Mouse (Mus musculus) heart, embryonic 11.5 days (tissue): ENCODE data around the gene Gm17324. TPM values are rescaled to one million over a fixed set of nuclear protein-coding genes. Genes with fewer than 3 reads are reported as not detected.

Source experiments
- ATAC-seq: fragments of 200-750 bp; cut with Nextera tagmentation; replicated peaks from 2 replicates; pipeline ENCODE4 v1.8.0; 2017; ENCODE audit warnings: moderate library complexity; ENCODE audit not compliant: insufficient number of reproducible peaks, low FRiP score, low TSS enrichment
- H3K27ac ChIP-seq: fragments of 300-500 bp; sonication (generic); 2 replicates; pipeline ENCODE4 v1.5.1; 2014; ENCODE audit warnings: mild to moderate bottlenecking, low read depth, low read length
- H3K27me3 ChIP-seq: fragments of 300-500 bp; sonication (generic); 2 replicates; pipeline ENCODE4 v1.6.1; 2014; ENCODE audit warnings: mild to moderate bottlenecking, low read length, mixed read lengths; ENCODE audit not compliant: control insufficient read depth, insufficient read depth
- H3K36me3 ChIP-seq: fragments of 300-500 bp; sonication (generic); 2 replicates; pipeline ENCODE4 v1.6.1; 2014; ENCODE audit warnings: mild to moderate bottlenecking, low read length, moderate library complexity, mixed read lengths; ENCODE audit not compliant: control insufficient read depth, insufficient read depth
- H3K4me1 ChIP-seq: fragments of 300-500 bp; sonication (generic); 2 replicates; pipeline ENCODE4 v1.6.1; 2014; ENCODE audit warnings: low read length; ENCODE audit not compliant: control insufficient read depth, insufficient read depth
- H3K4me2 ChIP-seq: fragments of 300-500 bp; sonication (generic); 2 replicates; pipeline ENCODE4 v1.6.1; 2014; ENCODE audit warnings: mild to moderate bottlenecking, moderate library complexity
- H3K4me3 ChIP-seq: fragments of 300-500 bp; sonication (generic); 2 replicates; pipeline ENCODE4 v1.5.1; 2014; ENCODE audit warnings: low read depth, low read length
- H3K9ac ChIP-seq: fragments of 300-500 bp; sonication (generic); 2 replicates; pipeline ENCODE4 v1.6.1; 2014; ENCODE audit warnings: mild to moderate bottlenecking, low read depth, low read length, moderate library complexity
- H3K9me3 ChIP-seq: fragments of 300-500 bp; sonication (generic); replicated peaks from 2 replicates; pipeline ENCODE4 v1.6.1; 2016; ENCODE audit warnings: low read length; ENCODE audit not compliant: control insufficient read depth
- WGBS: fragments of 180-500 bp; shearing (Covaris S2); extraction: QIAGEN DNeasy Blood & Tissue Kit; methylation state at CpG from one replicate; pipeline ENCODE4 v1.1.7; 2014; ENCODE audit not compliant: insufficient replicate concordance; 5-methylcytosine and 5-hydroxymethylcytosine counted together
- microRNA-seq: library from miRNA; unstranded; fragments of <30 nt; microRNA quantifications from one replicate; pipeline ENCODE4, GENCODE M21; 2016; ENCODE audit warnings: borderline number of aligned reads
- polyA plus RNA-seq: library from polyadenylated mRNA; unstranded; fragments of >200 nt; fragmentation: Nextera tagmentation; extraction: Ambion mirVana; gene quantifications from 2 replicates; pipeline ENCODE4 v1.2.1, GENCODE M21; 2014

Gene Gm17324
- polyA plus RNA-seq, 1 experiment from 2014 or later = 0.46 TPM

DNA sequence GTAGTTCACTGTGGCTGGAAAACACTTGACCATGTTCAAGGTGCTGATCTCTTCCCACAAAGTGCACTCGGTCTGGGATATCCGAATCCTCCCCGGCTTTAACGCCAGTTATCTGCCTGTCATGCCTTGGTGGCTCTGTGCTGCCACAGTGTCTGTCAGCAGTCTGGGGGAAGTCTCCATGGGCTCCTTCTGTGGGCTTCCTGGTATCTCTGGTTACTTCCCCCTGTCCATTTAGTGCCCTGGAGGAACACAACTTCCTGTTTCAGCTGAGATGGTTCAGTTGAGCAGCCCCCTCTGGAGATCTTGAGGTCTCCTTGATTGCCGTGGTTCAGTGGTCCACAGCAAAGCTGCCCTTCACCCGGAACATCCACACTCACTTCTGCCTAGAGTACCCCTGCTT, 20.4 kb downstream of the Gm17324 start:
- Histone ChIP-seq H3K9me3 (no peaks in the 10 kb centered on the region), H3K4me1 (peaks cover 6% of the 10 kb centered on the region; the same call in 1 of the 2 replicates), H3K36me3 (no peaks in the 10 kb centered on the region), H3K27me3 (no peaks in the 10 kb centered on the region; the same call in 1 of the 2 replicates), H3K9ac (no peak overlapping the region), H3K4me2 (no peak overlapping the region), H3K27ac (no peak overlapping the region), H3K4me3 (no peak overlapping the region)
- ATAC-seq = no peak
- 56% methylated on average over 6 of the region's 6 CpGs for WGBS

GRCm38 (mm10) chr9:78427362-78427781, 21.2 kb downstream of the Gm17324 start:
- Histone ChIP-seq H3K9me3 (no peaks in the 10 kb centered on the region), H3K36me3 (no peaks in the 10 kb centered on the region), H3K4me3 (peak overlapping the region; percentile 41), H3K27me3 (no peaks in the 10 kb centered on the region; the same call in 1 of the 2 replicates), H3K9ac (peak overlapping the region; percentile 53), H3K4me2 (peak overlapping the region; percentile 75), H3K27ac (no peak overlapping the region), H3K4me1 (peaks cover 6% of the 10 kb centered on the region; the same call in 1 of the 2 replicates)
- no peak for ATAC-seq
- 5% methylated on average over 26 of the region's 27 CpGs for WGBS

- WGBS = 93% methylated on average over 7 of the region's 7 CpGs
- ATAC-seq = no peak
These were observed 47.0 kb downstream of the Gm17324 start for GRCm38 (mm10) chr9:78401596-78401995.

GRCm38 (mm10) chr9:78400570-78400969, 48.0 kb downstream of the Gm17324 start:
- 64% methylated on average over 5 of the region's 5 CpGs for WGBS
- ATAC-seq = no peak
- H3K4me3 ChIP-seq = no peak overlapping the region
- peaks cover 18% of the 10 kb centered on the region for H3K27me3 ChIP-seq
- 0 out of 2 replicates have a peak, but pooled peaks cover 3% of the 10 kb centered on the region for H3K4me1 ChIP-seq
- no peak overlapping the region for H3K27ac ChIP-seq
- H3K9ac ChIP-seq = no peak overlapping the region
- H3K36me3 ChIP-seq = no peaks in the 10 kb centered on the region
- H3K4me2 ChIP-seq = no peak overlapping the region
- H3K9me3 ChIP-seq = no peaks in the 10 kb centered on the region

More at GRCm38 (mm10) chr9:78401596-78401995, 47.0 kb downstream of the Gm17324 start:
- no peak overlapping the region for H3K9ac ChIP-seq
- no peaks in the 10 kb centered on the region for H3K4me1 ChIP-seq
- H3K36me3 ChIP-seq = no peaks in the 10 kb centered on the region
- H3K27ac ChIP-seq = no peak overlapping the region
- peaks cover 8% of the 10 kb centered on the region for H3K27me3 ChIP-seq
- no peak overlapping the region for H3K4me3 ChIP-seq
- H3K9me3 ChIP-seq = no peaks in the 10 kb centered on the region
- H3K4me2 ChIP-seq = no peak overlapping the region

Small RNA genes within 50 kb of the gene (microRNA-seq; reads per million reads assigned to microRNA genes)
- gene Gm26377 = 0.20 reads per million

Other genes starting within 250 kb of the Gm17324 start
- gene Gsta1, start 218.1 kb downstream of the Gm17324 start, polyA plus RNA-seq = not detected in 2 replicates
- not detected in 2 replicates for gene Gm3776, start 191.7 kb downstream of the Gm17324 start, polyA plus RNA-seq
- not detected in 2 replicates for gene Gm10639, start 158.9 kb downstream of the Gm17324 start, polyA plus RNA-seq
- not detected in 2 replicates for gene Omt2a, start 134.0 kb downstream of the Gm17324 start, polyA plus RNA-seq
- not detected in 2 replicates for gene Omt2b, start 121.2 kb downstream of the Gm17324 start, polyA plus RNA-seq
- not detected in 2 replicates for gene Gsta2, start 93.0 kb downstream of the Gm17324 start, polyA plus RNA-seq
- not detected in 2 replicates for gene Dppa5a, start 80.6 kb downstream of the Gm17324 start, polyA plus RNA-seq
- gene Ooep, start 70.1 kb downstream of the Gm17324 start, polyA plus RNA-seq = 0.77 and 0.99 TPM in 2 replicates
- 0.32 TPM in 1 of 2 replicates, not detected in the other for gene Ddx43, start 53.0 kb downstream of the Gm17324 start, polyA plus RNA-seq
- 0.44 and 0.72 TPM in 2 replicates for gene Cgas, start 5.5 kb downstream of the Gm17324 start, polyA plus RNA-seq
- gene Mto1, start 578 bp downstream of the Gm17324 start, polyA plus RNA-seq = 27.6 and 28.2 TPM in 2 replicates
- 3,731 and 3,838 TPM in 2 replicates for gene Eef1a1, start 40.4 kb upstream of the Gm17324 start, polyA plus RNA-seq
- gene Slc17a5, start 139.3 kb upstream of the Gm17324 start, polyA plus RNA-seq = 7.4 and 7.7 TPM in 2 replicates
- 1.7 TPM in 2 replicates for gene Cd109, start 166.8 kb upstream of the Gm17324 start, polyA plus RNA-seq